Mouse (Mus musculus): ENCODE results near the gene Ampd3.

DNA sequence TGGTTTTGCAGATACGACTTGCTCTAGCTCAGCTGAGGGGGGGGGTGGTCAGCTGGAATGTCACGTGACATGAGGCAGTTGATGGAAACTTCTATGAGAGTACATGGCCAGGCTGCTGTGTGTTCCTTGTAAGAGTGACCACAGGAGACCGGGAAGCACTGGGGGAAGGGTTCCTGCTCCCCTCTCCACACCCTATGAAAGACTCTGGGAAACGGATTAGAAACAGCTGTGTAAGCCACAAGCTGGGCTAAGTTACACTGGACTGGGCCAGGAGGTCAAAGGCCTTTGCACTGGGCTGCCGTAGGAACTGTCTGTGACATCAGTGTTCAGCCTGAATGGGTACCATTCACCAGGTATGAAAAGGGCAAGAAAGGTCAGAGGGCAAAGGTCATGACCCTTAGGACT is 14.1 kb upstream of the Ampd3 start:
- TF ChIP-seq TAL1 (IDR thresholded peaks at IDR 0.05; ENCODE audit: low read length) (no peak), GATA1 (IDR thresholded peaks at IDR 0.05; ENCODE audit: low read length) (no peak)

All from erythroblast, embryonic 14.5 days (primary cell).